Mouse (Mus musculus): Measurements from ENCODE around the gene Prkce. TPM values are rescaled to one million over a fixed set of nuclear protein-coding genes. Genes with fewer than 3 reads are reported as not detected.

Gene Prkce
- polyA plus RNA-seq, 1 experiment from 2014 or later: 6.7 TPM

DNA sequence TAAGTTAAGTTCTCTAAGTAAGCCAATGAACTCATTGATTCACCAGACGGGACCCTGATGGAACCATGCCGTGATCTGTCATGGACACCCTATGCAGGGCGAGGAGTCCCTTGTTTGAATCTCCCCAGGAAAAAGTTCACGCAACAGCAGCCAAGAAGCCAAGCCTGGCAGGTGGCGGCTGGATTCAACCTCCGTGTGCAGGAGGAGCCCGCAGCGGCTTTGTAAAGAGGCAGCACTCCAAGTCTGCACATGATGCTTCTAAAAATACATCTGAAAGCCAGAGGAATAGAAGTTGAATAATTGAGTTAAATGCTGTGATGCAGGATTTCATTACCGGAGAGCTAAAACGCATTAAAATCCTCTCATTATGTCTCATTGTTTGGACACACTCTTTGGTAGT is 199.3 kb downstream of the Prkce start:
- Histone ChIP-seq H3K4me3 (no peak overlapping the region), H3K4me2 (no peak overlapping the region), H3K36me3 (no peaks in the 10 kb centered on the region), H3K27ac (no peak overlapping the region), H3K27me3 (no peaks in the 10 kb centered on the region), H3K4me1 (peaks cover 17% of the 10 kb centered on the region), H3K9me3 (no peaks in the 10 kb centered on the region), H3K9ac (no peak overlapping the region)
- no peak for ATAC-seq (ENCODE audit: borderline replicate concordance, extremely low read depth, low FRiP score, low TSS enrichment)
- WGBS: 74% methylated on average over 10 of the region's 10 CpGs

DNA sequence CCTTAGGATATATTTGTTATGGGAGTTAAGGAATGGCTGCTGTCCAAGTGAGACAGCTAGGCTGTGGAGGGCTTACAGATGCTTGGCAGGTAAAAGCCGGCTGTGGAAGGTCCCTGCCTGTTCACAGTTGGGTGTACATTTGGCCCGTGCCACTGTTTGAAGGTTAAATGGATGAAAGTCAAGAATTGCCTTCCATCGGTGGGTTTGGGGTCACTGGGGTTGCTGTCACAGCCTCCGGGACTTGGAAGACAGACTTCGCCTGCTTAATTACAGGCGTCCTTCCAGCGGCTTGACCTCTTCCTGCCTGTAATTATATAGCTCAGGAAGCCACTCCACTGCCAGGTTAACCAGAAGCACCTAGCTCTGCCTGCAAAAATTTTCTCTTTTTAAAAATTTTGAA is 200.1 kb downstream of the Prkce start:
- no peak overlapping the region for H3K4me3 ChIP-seq
- H3K27me3 ChIP-seq: no peaks in the 10 kb centered on the region
- H3K9me3 ChIP-seq: no peaks in the 10 kb centered on the region
- H3K4me2 ChIP-seq: no peak overlapping the region
- H3K36me3 ChIP-seq: no peaks in the 10 kb centered on the region
- H3K4me1 ChIP-seq: peaks cover 17% of the 10 kb centered on the region
- no peak for ATAC-seq (ENCODE audit: borderline replicate concordance, extremely low read depth, low FRiP score, low TSS enrichment)
- 28% methylated on average over 7 of the region's 7 CpGs for WGBS
- H3K27ac ChIP-seq: no peak overlapping the region
- H3K9ac ChIP-seq: no peak overlapping the region

DNA sequence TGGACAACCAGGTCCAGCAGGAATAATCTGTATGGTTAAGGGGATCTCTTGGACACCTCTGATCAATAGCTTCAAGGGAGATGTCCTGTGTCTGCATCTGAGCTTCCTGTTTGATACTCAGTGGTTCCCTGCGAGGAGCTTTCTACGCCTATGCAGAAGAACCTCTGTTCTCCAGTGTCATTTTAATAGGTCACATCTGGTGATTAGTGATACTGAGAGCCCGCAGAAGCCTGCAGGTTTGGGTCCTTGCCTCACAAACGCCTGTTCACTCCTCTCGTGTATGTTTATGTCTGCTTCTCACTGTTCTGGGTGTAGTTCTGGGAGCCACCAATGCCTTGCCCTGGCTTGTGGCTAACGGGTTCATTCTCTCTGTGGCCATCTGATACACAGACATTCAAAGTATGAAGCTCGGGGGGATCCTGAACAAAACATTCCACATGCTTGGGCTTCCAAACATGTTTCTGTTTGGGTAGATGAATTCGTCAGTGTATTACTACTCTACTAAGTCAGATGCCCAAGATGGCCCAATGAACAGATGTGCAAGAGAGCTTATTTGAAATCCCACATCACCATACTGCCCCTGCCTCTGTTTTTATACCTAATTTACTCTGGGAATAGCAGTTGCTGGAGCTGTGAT is 202.6 kb downstream of the Prkce start:
- Histone ChIP-seq H3K27ac (no peak overlapping the region), H3K4me2 (no peak overlapping the region), H3K27me3 (no peaks in the 10 kb centered on the region), H3K9ac (no peak overlapping the region), H3K4me1 (peaks cover 18% of the 10 kb centered on the region), H3K4me3 (no peak overlapping the region), H3K36me3 (no peaks in the 10 kb centered on the region), H3K9me3 (no peaks in the 10 kb centered on the region)
- no peak for ATAC-seq (ENCODE audit: borderline replicate concordance, extremely low read depth, low FRiP score, low TSS enrichment)
- 62% methylated on average over 8 of the region's 8 CpGs for WGBS

DNA sequence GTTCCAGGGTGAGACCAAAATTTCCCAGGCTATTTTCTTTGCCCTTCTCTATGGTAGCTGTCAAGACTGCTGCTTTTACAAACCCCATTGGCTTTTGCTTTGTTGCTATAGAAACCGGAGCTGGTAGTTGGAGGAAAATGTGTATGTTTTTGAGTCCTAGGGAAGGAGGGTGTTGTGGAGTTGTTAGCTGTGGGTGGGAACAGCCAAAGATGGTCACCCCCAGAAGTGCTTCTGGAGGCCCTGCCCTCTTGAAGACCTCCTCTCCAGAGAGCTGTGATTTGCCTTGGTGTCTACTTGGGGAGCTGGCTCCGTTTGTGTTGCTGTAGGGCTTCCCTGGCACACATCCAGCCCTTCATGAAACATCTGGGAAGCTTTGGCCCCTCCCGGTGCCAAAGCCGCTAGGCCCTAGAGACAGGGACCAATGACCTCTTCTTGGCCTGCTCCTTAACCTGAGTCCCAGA is 203.5 kb downstream of the Prkce start:
- Histone ChIP-seq H3K9me3 (no peaks in the 10 kb centered on the region), H3K27ac (no peak overlapping the region), H3K4me3 (no peak overlapping the region), H3K9ac (no peak overlapping the region), H3K4me1 (peaks cover 18% of the 10 kb centered on the region), H3K27me3 (no peaks in the 10 kb centered on the region), H3K4me2 (no peak overlapping the region), H3K36me3 (no peaks in the 10 kb centered on the region)
- peak; percentile 49; the same call in 1 of the 2 replicates for ATAC-seq (ENCODE audit: borderline replicate concordance, extremely low read depth, low FRiP score, low TSS enrichment)
- WGBS: 31% methylated on average over 4 of the region's 4 CpGs

DNA sequence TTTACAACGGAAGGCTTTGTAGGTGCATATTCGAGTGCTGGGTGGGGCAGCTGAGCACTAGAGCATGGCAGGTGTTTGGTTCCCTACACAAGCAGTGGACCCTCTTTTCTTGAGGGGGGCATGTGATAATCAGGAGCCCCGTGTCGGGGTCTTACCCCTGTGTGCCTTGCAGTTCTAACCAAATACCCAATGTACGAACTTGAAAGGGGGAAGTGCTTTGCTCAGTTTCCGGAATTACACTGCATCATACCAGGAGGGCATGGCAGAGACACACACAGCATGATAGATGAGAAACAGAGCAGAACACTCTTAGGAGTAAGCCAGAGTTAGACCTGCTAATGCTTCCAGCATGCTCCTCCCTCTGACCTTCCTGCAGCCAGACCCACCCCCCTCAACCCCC is 208.8 kb downstream of the Prkce start:
- Histone ChIP-seq H3K4me1 (peaks cover 14% of the 10 kb centered on the region), H3K4me2 (no peak overlapping the region), H3K9ac (no peak overlapping the region), H3K4me3 (no peak overlapping the region), H3K27me3 (no peaks in the 10 kb centered on the region), H3K36me3 (no peaks in the 10 kb centered on the region), H3K27ac (no peak overlapping the region), H3K9me3 (no peaks in the 10 kb centered on the region)
- no peak for ATAC-seq (ENCODE audit: borderline replicate concordance, extremely low read depth, low FRiP score, low TSS enrichment)
- WGBS: 82% methylated on average over 6 of the region's 6 CpGs

DNA sequence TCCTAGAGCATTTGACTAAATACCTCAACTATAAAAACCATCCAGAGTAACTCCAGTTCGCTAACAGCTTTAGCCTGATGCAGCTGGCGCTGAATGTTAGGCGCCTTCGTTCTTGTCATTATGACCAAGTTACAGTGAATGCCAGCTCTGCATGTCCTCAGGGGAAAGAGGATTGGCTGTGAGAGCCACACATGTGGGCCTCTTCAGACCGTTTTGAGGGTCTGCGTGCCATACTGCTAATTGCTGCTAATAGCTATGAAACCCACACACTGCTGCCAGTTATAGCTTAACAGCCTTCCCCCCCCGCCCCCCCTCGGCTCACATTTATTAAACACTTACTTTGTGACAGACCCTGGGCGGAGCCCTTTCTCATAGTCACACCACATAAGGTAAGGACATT is 210.3 kb downstream of the Prkce start:
- no peak overlapping the region for H3K9ac ChIP-seq
- no peaks in the 10 kb centered on the region for H3K9me3 ChIP-seq
- no peaks in the 10 kb centered on the region for H3K36me3 ChIP-seq
- 87% methylated on average over 9 of the region's 9 CpGs for WGBS
- no peaks in the 10 kb centered on the region for H3K27me3 ChIP-seq
- peaks cover 15% of the 10 kb centered on the region; the same call in 1 of the 2 replicates for H3K4me1 ChIP-seq
- no peak overlapping the region for H3K4me2 ChIP-seq
- H3K4me3 ChIP-seq: no peak overlapping the region
- no peak overlapping the region for H3K27ac ChIP-seq
- ATAC-seq (ENCODE audit: borderline replicate concordance, extremely low read depth, low FRiP score, low TSS enrichment): no peak

DNA sequence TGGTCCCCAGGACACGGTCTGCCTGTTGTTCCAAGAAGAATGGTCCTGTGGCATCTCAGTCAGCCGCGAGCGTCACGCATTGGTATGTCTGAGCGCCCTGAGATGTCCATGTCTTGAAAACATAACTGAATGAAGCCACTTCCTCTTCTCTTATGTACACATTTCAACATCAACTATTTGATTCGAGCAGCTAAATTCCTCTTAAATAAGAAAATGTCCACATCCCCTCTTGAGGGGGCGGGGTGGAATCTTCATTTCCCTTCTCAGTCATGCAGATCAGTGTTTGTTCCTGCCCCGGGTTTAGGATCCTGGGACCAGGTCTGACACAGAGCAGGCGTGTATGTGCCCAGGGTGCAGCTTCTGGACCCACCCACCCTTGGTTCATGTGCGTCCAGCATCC is 211.0 kb downstream of the Prkce start:
- no peak overlapping the region for H3K27ac ChIP-seq
- H3K9ac ChIP-seq: no peak overlapping the region
- ATAC-seq (ENCODE audit: borderline replicate concordance, extremely low read depth, low FRiP score, low TSS enrichment): no peak
- no peaks in the 10 kb centered on the region for H3K9me3 ChIP-seq
- 65% methylated on average over 11 of the region's 11 CpGs for WGBS
- H3K4me1 ChIP-seq: peaks cover 15% of the 10 kb centered on the region; the same call in 1 of the 2 replicates
- H3K4me3 ChIP-seq: no peak overlapping the region
- no peaks in the 10 kb centered on the region for H3K36me3 ChIP-seq
- H3K27me3 ChIP-seq: no peaks in the 10 kb centered on the region
- H3K4me2 ChIP-seq: no peak overlapping the region

DNA sequence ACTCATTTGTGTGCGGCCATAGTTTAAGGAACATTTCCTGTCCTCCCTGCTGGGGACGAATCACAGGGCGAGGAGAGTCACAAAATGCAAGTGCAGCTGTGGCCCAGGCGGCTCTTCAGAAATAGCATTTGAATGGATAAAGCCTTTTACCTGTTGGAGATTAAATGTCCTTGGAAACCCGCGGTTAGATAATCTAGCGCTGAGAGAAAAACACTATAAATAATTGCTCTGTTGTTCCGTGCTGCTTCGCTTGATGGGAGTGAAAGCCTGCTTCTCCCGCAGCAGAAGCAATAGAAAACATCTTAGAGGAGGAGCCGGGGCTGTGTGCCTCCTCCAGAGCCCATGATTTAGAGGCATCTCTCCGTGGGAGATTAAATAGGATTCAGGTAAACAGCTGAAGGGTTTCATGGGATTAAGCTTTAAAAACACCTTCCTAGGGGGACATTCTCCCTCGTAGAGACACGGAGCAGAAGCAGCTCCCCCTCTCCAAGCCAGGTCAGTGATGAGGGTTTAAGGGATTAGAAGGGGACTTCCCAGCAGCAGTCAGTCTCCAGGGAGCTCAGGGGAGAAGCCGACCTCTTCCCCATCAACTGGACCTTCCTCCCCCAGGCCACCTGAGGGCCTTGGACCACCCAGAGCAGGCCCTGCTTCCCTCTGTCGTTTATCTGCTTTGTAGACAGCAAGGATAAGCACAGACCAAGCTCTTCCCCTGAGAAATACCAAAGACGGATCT is 212.0 kb downstream of the Prkce start:
- WGBS: 34% methylated on average over 17 of the region's 17 CpGs
- ATAC-seq (ENCODE audit: borderline replicate concordance, extremely low read depth, low FRiP score, low TSS enrichment): no peak
- no peak overlapping the region for H3K4me2 ChIP-seq
- H3K27me3 ChIP-seq: no peaks in the 10 kb centered on the region
- no peak overlapping the region for H3K27ac ChIP-seq
- H3K9me3 ChIP-seq: no peaks in the 10 kb centered on the region
- no peaks in the 10 kb centered on the region for H3K36me3 ChIP-seq
- no peak overlapping the region for H3K4me3 ChIP-seq
- H3K4me1 ChIP-seq: peaks cover 20% of the 10 kb centered on the region
- H3K9ac ChIP-seq: no peak overlapping the region

DNA sequence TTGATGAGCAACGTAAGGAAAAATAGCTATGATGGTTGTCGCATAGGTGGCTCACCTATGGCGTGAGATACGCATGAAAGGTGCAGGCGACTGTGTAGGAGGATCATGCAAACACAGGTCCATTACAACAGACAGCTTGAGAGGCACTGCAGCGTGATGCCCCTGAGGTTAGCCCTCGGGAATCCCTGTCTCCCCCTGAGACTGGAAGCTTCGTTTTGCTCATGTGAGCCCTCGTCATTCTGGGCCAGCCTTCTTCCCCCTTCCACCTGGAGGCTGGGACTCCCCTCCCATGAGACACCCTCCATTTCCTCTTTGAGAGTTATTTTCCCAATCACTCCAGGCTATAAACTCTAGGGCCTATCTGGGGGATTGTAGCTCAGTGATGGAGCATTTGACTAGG is 213.9 kb downstream of the Prkce start:
- ATAC-seq (ENCODE audit: borderline replicate concordance, extremely low read depth, low FRiP score, low TSS enrichment): no peak
- H3K27ac ChIP-seq: no peak overlapping the region
- no peak overlapping the region for H3K4me3 ChIP-seq
- no peaks in the 10 kb centered on the region for H3K27me3 ChIP-seq
- H3K9me3 ChIP-seq: no peaks in the 10 kb centered on the region
- H3K4me1 ChIP-seq: peaks cover 21% of the 10 kb centered on the region
- WGBS: 88% methylated on average over 9 of the region's 9 CpGs
- H3K36me3 ChIP-seq: no peaks in the 10 kb centered on the region
- H3K4me2 ChIP-seq: no peak overlapping the region
- H3K9ac ChIP-seq: no peak overlapping the region

DNA sequence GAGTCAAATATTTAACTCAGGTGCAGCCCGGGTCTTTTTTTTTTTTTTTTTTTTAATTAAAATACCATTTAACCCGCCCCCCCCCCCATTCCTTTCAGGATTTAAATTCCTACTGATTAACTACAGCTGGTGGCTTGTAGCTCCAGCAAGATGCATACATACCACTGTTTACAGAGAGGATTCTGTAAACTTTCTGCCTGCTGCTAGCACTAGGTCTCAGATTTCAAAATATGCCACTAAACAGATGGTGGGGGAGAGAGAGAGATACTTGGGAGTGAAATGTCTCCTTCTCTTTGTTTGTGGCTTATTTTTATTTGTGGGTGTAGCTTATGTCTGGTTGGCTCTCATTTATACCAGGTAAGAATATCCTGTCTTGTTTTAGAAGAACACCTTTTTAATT is 215.3 kb downstream of the Prkce start:
- Histone ChIP-seq H3K4me2 (no peak overlapping the region), H3K9ac (no peak overlapping the region), H3K27ac (no peak overlapping the region), H3K4me3 (no peak overlapping the region), H3K9me3 (no peaks in the 10 kb centered on the region), H3K36me3 (no peaks in the 10 kb centered on the region), H3K4me1 (peaks cover 21% of the 10 kb centered on the region), H3K27me3 (no peaks in the 10 kb centered on the region)
- peak; percentile 36; the same call in 1 of the 2 replicates for ATAC-seq (ENCODE audit: borderline replicate concordance, extremely low read depth, low FRiP score, low TSS enrichment)
- 6% methylated on average over 2 of the region's 2 CpGs for WGBS

DNA sequence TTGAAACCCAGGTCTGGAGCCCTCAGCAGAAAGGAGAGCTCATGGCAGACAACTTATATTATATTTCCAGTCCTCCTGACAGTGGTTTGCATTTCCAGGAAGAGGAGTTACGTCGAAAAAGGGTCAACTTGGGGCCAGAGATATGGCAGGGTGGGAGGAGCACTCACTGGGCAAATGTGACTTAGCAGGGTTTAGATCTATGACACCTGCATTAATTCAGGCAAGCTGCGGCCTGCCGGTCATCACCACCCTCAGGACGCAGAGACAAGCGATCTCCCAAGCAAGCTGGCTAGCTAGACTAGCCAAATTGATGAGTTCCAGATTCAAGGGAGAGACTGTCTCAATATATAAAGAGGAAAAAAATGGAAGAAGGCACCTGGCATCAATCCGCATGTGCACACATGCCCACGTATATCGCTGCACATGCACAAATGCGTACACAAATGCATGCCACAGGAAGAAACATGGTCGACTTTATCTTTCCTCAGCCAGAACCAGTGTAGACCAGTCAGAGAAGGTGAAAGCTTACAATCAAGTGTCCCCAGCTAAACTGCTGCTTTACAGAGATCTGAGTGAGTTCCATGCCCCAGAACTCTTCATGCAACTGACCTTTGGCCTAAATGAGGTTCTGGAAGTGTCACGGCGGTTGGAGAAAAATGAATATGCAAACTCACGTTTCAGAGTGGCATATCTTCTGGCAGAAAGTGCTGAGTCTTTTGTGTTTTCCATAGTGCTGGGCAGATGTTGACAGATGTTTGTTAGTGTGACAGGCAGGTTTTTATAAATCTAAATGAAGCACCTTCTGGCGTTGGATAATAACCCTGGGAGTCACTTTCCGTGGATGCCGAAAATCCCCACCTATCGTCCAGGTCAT is 216.4 kb downstream of the Prkce start:
- Histone ChIP-seq H3K4me2 (no peak overlapping the region), H3K36me3 (no peaks in the 10 kb centered on the region), H3K4me3 (no peak overlapping the region), H3K27ac (no peak overlapping the region), H3K9ac (no peak overlapping the region), H3K9me3 (no peaks in the 10 kb centered on the region), H3K27me3 (no peaks in the 10 kb centered on the region), H3K4me1 (peaks cover 12% of the 10 kb centered on the region)
- no peak for ATAC-seq (ENCODE audit: borderline replicate concordance, extremely low read depth, low FRiP score, low TSS enrichment)
- 56% methylated on average over 18 of the region's 18 CpGs for WGBS

DNA sequence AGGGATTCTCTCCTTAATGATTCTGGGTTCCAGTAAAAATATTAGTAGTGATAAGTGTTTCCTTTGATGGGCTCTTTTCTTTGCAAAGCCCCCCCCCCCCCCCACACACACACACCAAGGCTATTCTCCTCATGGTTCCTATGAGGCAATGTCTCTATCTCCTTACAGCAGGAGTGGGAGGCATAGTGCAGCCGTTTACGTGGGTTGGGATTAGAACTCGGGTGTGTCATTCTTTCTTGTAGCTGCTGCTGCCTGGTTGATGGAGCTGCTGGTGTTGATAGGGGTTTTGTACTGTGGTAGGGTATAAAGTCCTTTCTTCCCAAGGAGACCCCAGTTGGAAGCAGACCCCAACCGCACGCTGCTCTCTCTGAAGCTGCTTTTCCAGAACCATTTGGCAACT is 224.9 kb downstream of the Prkce start:
- no peak for ATAC-seq (ENCODE audit: borderline replicate concordance, extremely low read depth, low FRiP score, low TSS enrichment)
- Histone ChIP-seq H3K4me1 (no peaks in the 10 kb centered on the region), H3K36me3 (no peaks in the 10 kb centered on the region), H3K27ac (no peak overlapping the region), H3K9ac (no peak overlapping the region), H3K27me3 (no peaks in the 10 kb centered on the region), H3K9me3 (no peaks in the 10 kb centered on the region), H3K4me3 (no peak overlapping the region), H3K4me2 (no peak overlapping the region)
- WGBS: 85% methylated on average over 5 of the region's 5 CpGs
